Mouse (Mus musculus): Measurements from ENCODE around the gene Cdh1. TPM values are rescaled to one million over a fixed set of nuclear protein-coding genes. Genes with fewer than 3 reads are reported as not detected.
"Not testable (repeated sequence)": the region's sequence is repeated elsewhere in the genome, so short reads cannot be mapped to it uniquely, and the experiment has no call there.

Gene Cdh1
- polyA plus RNA-seq, 1 experiment from 2014 or later = 74.0 TPM

DNA sequence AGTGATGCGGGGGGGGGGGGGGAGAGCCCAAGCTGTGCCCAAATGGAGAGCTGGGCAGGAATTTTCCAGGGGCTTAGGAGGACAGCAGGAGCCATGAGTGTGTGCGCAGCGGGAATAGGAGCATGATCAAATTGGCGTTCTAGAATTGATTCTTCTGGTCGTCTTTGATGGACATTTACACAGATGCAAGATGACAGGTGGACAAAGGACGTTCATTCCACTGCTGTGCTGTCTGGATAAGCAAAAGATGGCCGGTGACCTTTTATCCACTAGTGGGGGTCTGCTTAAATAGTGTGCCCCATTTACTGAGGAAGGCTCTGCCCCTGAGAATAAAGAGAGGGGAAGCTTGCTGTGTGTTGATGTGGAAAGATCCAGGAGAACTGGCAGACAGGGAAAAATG is 34.1 kb upstream of the Cdh1 start:
- no peak for TF ChIP-seq CTCF (IDR thresholded peaks at IDR 0.05; ENCODE audit: low read depth)
- no peaks in the 10 kb centered on the region for H3K36me3 ChIP-seq (ENCODE audit: insufficient read depth, low read length)
- H3K9ac ChIP-seq (ENCODE audit: low read depth, low read length) = no peak overlapping the region
- no peak overlapping the region for H3K4me3 ChIP-seq (replicated peaks; ENCODE audit: low read depth, low read length)
- H3K9me3 ChIP-seq (replicated peaks; ENCODE audit: low read length) = no peaks in the 10 kb centered on the region
- no peak overlapping the region for H3K4me2 ChIP-seq (ENCODE audit: low read length)
- DNase-seq (ENCODE audit: low spot score) (no peak), ATAC-seq (replicated peaks; ENCODE audit: low FRiP score, low read depth) (no peak)
- 84% methylated on average over 7 of the region's 7 CpGs for WGBS
- no peaks in the 10 kb centered on the region for H3K27me3 ChIP-seq (ENCODE audit: insufficient read depth, low read length)
- H3K27ac ChIP-seq = no peak overlapping the region
- H3K4me1 ChIP-seq (replicated peaks; ENCODE audit: insufficient read depth, low read length) = no peaks in the 10 kb centered on the region; the same call in 1 of the 2 replicates

DNA sequence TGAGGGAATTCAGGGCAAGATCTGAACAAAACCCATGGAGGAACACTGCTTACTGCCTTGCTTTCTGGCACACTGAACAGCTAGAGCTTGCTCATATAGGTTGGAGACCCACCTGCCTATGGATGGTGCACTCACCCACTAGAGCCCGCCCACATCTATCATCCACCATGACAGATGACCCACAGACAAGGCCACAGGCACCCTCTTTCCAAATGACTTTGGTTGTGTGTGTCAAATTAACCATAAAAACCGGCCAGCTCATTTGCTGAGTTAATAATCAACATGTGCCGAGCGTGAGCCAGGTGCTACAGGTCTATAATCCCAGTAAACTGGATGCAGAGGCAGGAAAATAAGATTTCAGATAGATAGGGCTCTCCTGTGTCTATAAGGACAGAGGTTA is 32.8 kb upstream of the Cdh1 start:
- peak; percentile 65 for ATAC-seq (replicated peaks; ENCODE audit: low FRiP score, low read depth)
- no peaks in the 10 kb centered on the region for H3K9me3 ChIP-seq (replicated peaks; ENCODE audit: low read length)
- no peak overlapping the region for H3K4me2 ChIP-seq (ENCODE audit: low read length)

DNA sequence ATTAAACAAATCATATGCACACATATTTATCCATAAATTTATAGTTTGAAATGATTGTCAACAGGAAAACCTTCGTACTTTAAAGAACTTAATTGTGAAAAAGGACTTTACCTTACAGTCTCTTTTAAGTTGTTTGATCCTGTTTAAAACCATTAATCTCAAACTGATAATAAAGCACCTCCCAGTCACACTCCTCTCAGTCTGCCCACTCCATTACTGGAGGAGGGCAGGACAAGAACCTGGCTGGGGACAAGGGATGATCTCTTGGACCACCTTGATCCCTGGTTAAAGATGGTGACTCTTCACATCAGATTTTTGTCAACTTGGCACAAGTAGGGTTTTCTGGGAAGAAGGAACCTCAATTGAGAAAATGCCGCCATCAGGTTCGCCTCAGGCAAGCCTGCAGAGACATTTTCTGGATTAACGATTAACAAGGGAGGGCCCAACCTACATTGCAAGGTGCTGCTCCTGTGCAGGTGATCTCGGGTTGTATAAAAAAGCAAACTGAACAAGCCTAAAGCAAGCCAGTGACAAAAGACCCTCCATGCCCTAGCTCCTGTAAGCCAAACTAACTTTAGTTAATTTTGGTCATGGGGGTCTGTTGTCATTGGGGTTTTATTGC is 31.5 kb upstream of the Cdh1 start:
- no peaks in the 10 kb centered on the region for H3K9me3 ChIP-seq (replicated peaks; ENCODE audit: low read length)
- 61% methylated on average over 5 of the region's 5 CpGs for WGBS
- no peak overlapping the region for H3K4me3 ChIP-seq (replicated peaks; ENCODE audit: low read depth, low read length)
- no peak for DNase-seq (ENCODE audit: low spot score)
- no peak for ATAC-seq (replicated peaks; ENCODE audit: low FRiP score, low read depth)
- H3K4me1 ChIP-seq (replicated peaks; ENCODE audit: insufficient read depth, low read length) = no peaks in the 10 kb centered on the region; the same call in 1 of the 2 replicates
- H3K9ac ChIP-seq (ENCODE audit: low read depth, low read length) = no peak overlapping the region
- no peaks in the 10 kb centered on the region for H3K36me3 ChIP-seq (ENCODE audit: insufficient read depth, low read length)
- peak overlapping the region; percentile 57; the same call in 1 of the 2 replicates for H3K27ac ChIP-seq
- no peak for TF ChIP-seq CTCF (IDR thresholded peaks at IDR 0.05; ENCODE audit: low read depth)
- no peaks in the 10 kb centered on the region for H3K27me3 ChIP-seq (ENCODE audit: insufficient read depth, low read length)
- H3K4me2 ChIP-seq (ENCODE audit: low read length) = no peak overlapping the region

More for the DNA sequence above, 32.8 kb upstream of the Cdh1 start:
- H3K4me3 ChIP-seq (replicated peaks; ENCODE audit: low read depth, low read length) = no peak overlapping the region
- WGBS = 51% methylated on average over 4 of the region's 4 CpGs
- H3K36me3 ChIP-seq (ENCODE audit: insufficient read depth, low read length) = no peaks in the 10 kb centered on the region
- no peaks in the 10 kb centered on the region for H3K27me3 ChIP-seq (ENCODE audit: insufficient read depth, low read length)
- no peaks in the 10 kb centered on the region; the same call in 1 of the 2 replicates for H3K4me1 ChIP-seq (replicated peaks; ENCODE audit: insufficient read depth, low read length)
- H3K9ac ChIP-seq (ENCODE audit: low read depth, low read length) = no peak overlapping the region
- no peak for TF ChIP-seq CTCF (IDR thresholded peaks at IDR 0.05; ENCODE audit: low read depth)
- no peak for DNase-seq (ENCODE audit: low spot score)
- peak overlapping the region; percentile 57 for H3K27ac ChIP-seq

DNA sequence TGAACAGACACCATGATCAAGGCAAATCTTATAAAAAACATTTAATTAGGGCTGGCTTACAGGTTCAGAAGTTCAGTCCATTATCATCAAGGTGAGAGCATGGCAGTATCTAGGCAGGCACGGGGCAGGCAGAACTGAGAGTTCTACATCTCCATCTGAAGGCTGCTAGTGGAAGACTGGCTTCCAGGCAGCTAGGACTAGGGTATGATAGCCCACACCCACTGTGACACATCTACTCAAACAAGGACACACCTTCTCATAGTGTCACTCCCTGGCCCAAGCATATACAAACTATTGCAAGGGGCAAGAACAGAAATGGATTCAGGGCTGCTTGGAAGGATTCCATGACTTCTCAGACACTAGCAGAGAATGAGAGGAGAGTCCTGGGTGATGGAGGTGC is 31.0 kb upstream of the Cdh1 start:
- WGBS = 68% methylated on average over 1 of the region's 1 CpGs
- not testable (repeated sequence) for H3K36me3 ChIP-seq (ENCODE audit: insufficient read depth, low read length); ATAC-seq (replicated peaks; ENCODE audit: low FRiP score, low read depth); H3K4me2 ChIP-seq (ENCODE audit: low read length); DNase-seq (ENCODE audit: low spot score); H3K27me3 ChIP-seq (ENCODE audit: insufficient read depth, low read length); H3K9me3 ChIP-seq (replicated peaks; ENCODE audit: low read length); H3K4me3 ChIP-seq (replicated peaks; ENCODE audit: low read depth, low read length); H3K4me1 ChIP-seq (replicated peaks; ENCODE audit: insufficient read depth, low read length); H3K9ac ChIP-seq (ENCODE audit: low read depth, low read length)
- H3K27ac ChIP-seq = 0 out of 2 replicates have a peak overlapping the region, but pooled peaks have one; percentile 57

DNA sequence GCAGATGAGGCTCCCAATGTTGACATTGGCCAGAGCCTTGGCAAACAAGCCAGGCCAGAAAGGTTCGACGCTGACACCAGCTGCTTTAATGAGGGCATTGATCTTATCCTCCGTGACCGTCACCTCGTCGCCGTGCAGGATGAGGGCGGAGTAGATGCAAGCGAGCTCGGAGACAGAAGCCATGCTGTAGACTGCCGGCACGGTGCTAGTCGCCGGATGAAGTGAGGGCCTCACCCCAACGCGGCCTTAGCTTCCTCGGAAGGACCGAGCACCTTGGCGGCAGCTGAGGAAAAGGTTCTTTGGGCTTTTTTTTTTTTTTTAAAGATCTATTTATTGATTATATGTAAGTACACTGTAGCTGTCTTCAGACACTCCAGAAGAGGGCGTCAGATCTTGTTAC is 30.0 kb upstream of the Cdh1 start, which contains the start of gene Gm10073:
Gene Gm10073 (minus strand): TSS at position 294 of the 400 bp plus-strand sequence.
- WGBS = 38% methylated on average over 20 of the region's 20 CpGs
- not testable (repeated sequence) for H3K9me3 ChIP-seq (replicated peaks; ENCODE audit: low read length); H3K27ac ChIP-seq; DNase-seq (ENCODE audit: low spot score); H3K36me3 ChIP-seq (ENCODE audit: insufficient read depth, low read length); H3K27me3 ChIP-seq (ENCODE audit: insufficient read depth, low read length); H3K9ac ChIP-seq (ENCODE audit: low read depth, low read length); ATAC-seq (replicated peaks; ENCODE audit: low FRiP score, low read depth); H3K4me2 ChIP-seq (ENCODE audit: low read length); H3K4me1 ChIP-seq (replicated peaks; ENCODE audit: insufficient read depth, low read length); H3K4me3 ChIP-seq (replicated peaks; ENCODE audit: low read depth, low read length)

DNA sequence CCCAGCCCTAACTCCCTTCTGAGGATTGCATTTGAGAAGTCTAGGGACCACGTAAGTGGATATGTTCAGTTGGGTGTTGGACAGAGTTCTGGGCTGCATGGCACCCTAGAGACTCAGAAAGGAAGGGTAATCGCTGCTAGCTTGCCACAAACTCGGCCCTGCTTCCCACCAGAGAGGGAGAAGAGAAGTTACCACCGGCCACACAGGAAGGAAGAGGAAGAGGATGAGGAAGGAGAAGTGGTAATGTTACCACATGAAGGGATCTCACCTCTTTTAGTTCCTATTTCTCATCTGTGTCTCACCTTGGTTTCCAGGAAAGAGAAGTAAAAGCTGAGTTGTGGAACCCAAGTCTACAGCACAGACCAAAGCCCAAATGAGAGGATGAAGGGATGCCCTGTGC is 28.9 kb upstream of the Cdh1 start:
- no peaks in the 10 kb centered on the region for H3K27me3 ChIP-seq (ENCODE audit: insufficient read depth, low read length)
- H3K36me3 ChIP-seq (ENCODE audit: insufficient read depth, low read length) = no peaks in the 10 kb centered on the region
- WGBS = 91% methylated on average over 4 of the region's 4 CpGs
- H3K9me3 ChIP-seq (replicated peaks; ENCODE audit: low read length) = no peaks in the 10 kb centered on the region
- ATAC-seq (replicated peaks; ENCODE audit: low FRiP score, low read depth) = no peak
- DNase-seq (ENCODE audit: low spot score) = no peak
- H3K4me1 ChIP-seq (replicated peaks; ENCODE audit: insufficient read depth, low read length) = peaks cover 6% of the 10 kb centered on the region; the same call in 1 of the 2 replicates
- no peak overlapping the region for H3K4me3 ChIP-seq (replicated peaks; ENCODE audit: low read depth, low read length)
- no peak for TF ChIP-seq CTCF (IDR thresholded peaks at IDR 0.05; ENCODE audit: low read depth)
- H3K4me2 ChIP-seq (ENCODE audit: low read length) = no peak overlapping the region
- no peak overlapping the region for H3K27ac ChIP-seq
- H3K9ac ChIP-seq (ENCODE audit: low read depth, low read length) = no peak overlapping the region

Data from kidney, postnatal 0 days (tissue).